Mouse (Mus musculus) liver, postnatal 0 days (tissue): ENCODE results near the gene Scyl1. TPM values are rescaled to one million over a fixed set of nuclear protein-coding genes. Genes with fewer than 3 reads are reported as not detected.

Experiments used
- ATAC-seq: fragments of 200-750 bp; cut with Nextera tagmentation; 2 replicates; pipeline ENCODE4 v1.8.0; 2017; ENCODE audit warnings: mild to moderate bottlenecking, moderate library complexity
- DNase-seq: peaks from one replicate; pipeline ENCODE4 v3.0.0-alpha.2; 2016
- H3K27ac ChIP-seq: fragments of 300-500 bp; sonication (generic); 2 replicates; pipeline ENCODE4 v1.5.1; 2014; ENCODE audit warnings: antibody characterized with exemption, moderate library complexity, mild to moderate bottlenecking, low read depth
- H3K27me3 ChIP-seq: fragments of 300-500 bp; sonication (generic); 2 replicates; pipeline ENCODE4 v1.6.1; 2014; ENCODE audit warnings: low read length, control low read depth, mixed read lengths; ENCODE audit not compliant: insufficient read depth
- H3K36me3 ChIP-seq: fragments of 300-500 bp; sonication (generic); replicated peaks from 2 replicates; pipeline ENCODE4 v1.6.1; 2014; ENCODE audit warnings: mild to moderate bottlenecking, control low read depth, low read length, moderate library complexity, mixed read lengths; ENCODE audit not compliant: insufficient read depth
- H3K4me1 ChIP-seq: fragments of 300-500 bp; sonication (generic); 2 replicates; pipeline ENCODE4 v1.6.1; 2014; ENCODE audit warnings: antibody characterized with exemption, mild to moderate bottlenecking, control low read depth; ENCODE audit not compliant: insufficient read depth
- H3K4me2 ChIP-seq: fragments of 300-500 bp; sonication (generic); 2 replicates; pipeline ENCODE4 v1.6.1; 2014; ENCODE audit warnings: low read depth, mild to moderate bottlenecking, low read length, moderate library complexity, mixed read lengths
- H3K4me3 ChIP-seq: fragments of 300-500 bp; sonication (generic); 2 replicates; pipeline ENCODE4 v1.5.1; 2014; ENCODE audit warnings: low read depth, low read length
- H3K9ac ChIP-seq: fragments of 300-500 bp; sonication (generic); replicated peaks from 2 replicates; pipeline ENCODE4 v1.6.1; 2014; ENCODE audit warnings: mild to moderate bottlenecking, moderate library complexity
- H3K9me3 ChIP-seq: fragments of 300-500 bp; sonication (generic); 2 replicates; pipeline ENCODE4 v1.6.1; 2016; ENCODE audit warnings: mild to moderate bottlenecking, control low read depth, low read length, mixed read lengths
- CTCF ChIP-seq: sonication (generic); IDR thresholded peaks from 2 replicates; pipeline ENCODE4 v1.5.1; 2016; ENCODE audit warnings: antibody characterized with exemption, low read depth
- EP300 ChIP-seq: IDR thresholded peaks from 2 replicates; pipeline ENCODE4 v1.6.1; 2016; ENCODE audit warnings: antibody characterized with exemption, low read depth, mild to moderate bottlenecking
- WGBS: fragments of 180-500 bp; shearing (Covaris S2); extraction: QIAGEN DNeasy Blood & Tissue Kit; methylation state at CpG from one replicate; pipeline ENCODE4 v1.1.7; 2014; ENCODE audit not compliant: insufficient replicate concordance; 5-methylcytosine and 5-hydroxymethylcytosine counted together
- polyA plus RNA-seq: library from polyadenylated mRNA; unstranded; fragments of >200 nt; fragmentation: Nextera tagmentation; extraction: Ambion mirVana; gene quantifications from 2 replicates; pipeline ENCODE4 v1.2.1, GENCODE M21; 2015

The Scyl1 gene
- polyA plus RNA-seq, 1 experiment from 2014 or later: 16.9 TPM

- TF ChIP-seq EP300 (no peak), CTCF (no peak)
- 87% methylated on average over 4 of the region's 4 CpGs for WGBS
- H3K9ac ChIP-seq: no peak overlapping the region
- ATAC-seq (no peak), DNase-seq (no peak)
- no peak overlapping the region for H3K4me3 ChIP-seq
- peaks cover 8% of the 10 kb centered on the region for H3K4me1 ChIP-seq
- H3K9me3 ChIP-seq: no peaks in the 10 kb centered on the region
- H3K4me2 ChIP-seq: no peak overlapping the region
- no peak overlapping the region for H3K27ac ChIP-seq
- no peaks in the 10 kb centered on the region for H3K27me3 ChIP-seq
- H3K36me3 ChIP-seq: peaks cover 47% of the 10 kb centered on the region
Observed at GRCm38 (mm10) chr19:5767271-5767670, 3.9 kb downstream of the Scyl1 start.

DNA sequence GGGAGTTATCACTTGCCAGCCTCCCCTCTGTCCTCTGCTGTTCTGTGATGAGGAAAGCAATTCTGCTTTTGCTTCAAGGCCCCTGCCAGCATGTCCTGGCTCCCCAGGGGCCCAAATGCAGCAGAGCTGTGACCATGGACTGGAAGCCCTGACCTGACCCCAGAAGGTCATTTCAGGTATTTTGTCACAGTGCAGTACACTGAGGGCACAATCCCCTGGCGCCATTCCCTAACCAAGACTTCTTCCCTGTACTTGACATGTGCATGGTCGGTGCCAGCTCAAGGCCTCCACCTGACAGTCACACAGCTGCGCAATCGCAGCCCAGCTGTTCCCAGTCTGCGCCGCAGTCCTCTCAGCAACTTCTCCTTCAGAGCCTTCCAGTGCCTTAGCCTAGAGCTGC lies 8.1 kb downstream of the Scyl1 start:
- Histone ChIP-seq H3K4me3 (no peak overlapping the region), H3K27me3 (no peaks in the 10 kb centered on the region), H3K36me3 (peaks cover 75% of the 10 kb centered on the region), H3K4me1 (no peaks in the 10 kb centered on the region), H3K27ac (no peak overlapping the region), H3K9me3 (no peaks in the 10 kb centered on the region), H3K9ac (no peak overlapping the region), H3K4me2 (no peak overlapping the region)
- no peak for DNase-seq
- no peak for ATAC-seq
- WGBS: 90% methylated on average over 6 of the region's 6 CpGs
- TF ChIP-seq CTCF (no peak), EP300 (no peak)

GRCm38 (mm10) chr19:5758878-5759403 lies 12.3 kb downstream of the Scyl1 start:
- Histone ChIP-seq H3K9ac (no peak overlapping the region), H3K27ac (no peak overlapping the region), H3K4me1 (no peaks in the 10 kb centered on the region; the same call in none of the 2 replicates), H3K4me3 (no peak overlapping the region), H3K27me3 (peaks cover 31% of the 10 kb centered on the region), H3K36me3 (peaks cover 51% of the 10 kb centered on the region), H3K4me2 (no peak overlapping the region), H3K9me3 (no peaks in the 10 kb centered on the region)
- DNase-seq (no peak), ATAC-seq (no peak)
- TF ChIP-seq EP300: no peak
- no peak for TF ChIP-seq CTCF
- 87% methylated on average over 14 of the region's 14 CpGs for WGBS

DNA sequence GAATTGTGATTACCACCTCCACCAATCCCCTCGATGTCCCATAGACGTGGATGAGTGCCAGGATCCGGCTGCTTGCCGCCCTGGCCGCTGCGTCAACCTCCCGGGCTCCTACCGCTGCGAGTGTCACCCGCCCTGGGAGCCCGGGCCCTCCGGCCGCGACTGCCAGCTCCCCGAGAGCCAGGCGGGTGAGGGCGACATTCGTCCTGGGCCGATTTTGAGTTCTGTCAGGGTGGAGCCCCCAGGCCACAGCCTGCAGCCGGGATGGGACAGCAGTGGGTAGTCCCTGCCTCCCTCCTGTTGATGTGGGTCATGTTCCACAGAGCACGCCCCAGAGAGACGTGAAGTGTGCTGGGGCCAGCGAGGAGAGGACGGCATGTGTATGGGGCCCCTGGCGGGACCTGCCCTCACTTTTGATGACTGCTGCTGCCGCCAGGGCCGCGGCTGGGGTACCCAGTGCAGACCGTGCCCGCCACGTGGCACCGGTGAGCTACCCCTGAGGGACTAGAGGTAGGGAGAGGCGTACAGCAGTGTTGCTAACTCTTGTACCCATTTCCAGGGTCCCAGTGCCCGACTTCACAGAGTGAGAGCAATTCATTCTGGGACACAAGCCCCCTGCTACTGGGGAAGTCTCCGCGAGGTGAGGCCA lies 14.1 kb downstream of the Scyl1 start:
- Histone ChIP-seq H3K4me1 (no peaks in the 10 kb centered on the region; the same call in none of the 2 replicates), H3K36me3 (peaks cover 40% of the 10 kb centered on the region), H3K27me3 (peaks cover 41% of the 10 kb centered on the region), H3K9ac (no peak overlapping the region; the same call in 1 of the 2 replicates), H3K9me3 (no peaks in the 10 kb centered on the region), H3K27ac (no peak overlapping the region), H3K4me2 (peak overlapping the region; percentile 3; the same call in 1 of the 2 replicates), H3K4me3 (0 out of 2 replicates have a peak overlapping the region, but pooled peaks have one; percentile 7)
- TF ChIP-seq EP300: no peak
- no peak for TF ChIP-seq CTCF
- DNase-seq (no peak), ATAC-seq (peak; percentile 30; the same call in 1 of the 2 replicates)
- 25% methylated on average over 33 of the region's 36 CpGs for WGBS

- Histone ChIP-seq H3K36me3 (peaks cover 37% of the 10 kb centered on the region), H3K4me1 (peaks cover 3% of the 10 kb centered on the region), H3K9me3 (no peaks in the 10 kb centered on the region), H3K27ac (no peak overlapping the region), H3K4me3 (0 out of 2 replicates have a peak overlapping the region, but pooled peaks have one; percentile 7), H3K9ac (no peak overlapping the region), H3K27me3 (peaks cover 47% of the 10 kb centered on the region), H3K4me2 (peak overlapping the region; percentile 3; the same call in 1 of the 2 replicates)
- ATAC-seq (peak; percentile 10; the same call in 1 of the 2 replicates), DNase-seq (no peak)
- WGBS: 18% methylated on average over 28 of the region's 29 CpGs
- TF ChIP-seq EP300: no peak
- TF ChIP-seq CTCF: no peak
Observed at GRCm38 (mm10) chr19:5756321-5756985, 14.8 kb downstream of the Scyl1 start.

DNA sequence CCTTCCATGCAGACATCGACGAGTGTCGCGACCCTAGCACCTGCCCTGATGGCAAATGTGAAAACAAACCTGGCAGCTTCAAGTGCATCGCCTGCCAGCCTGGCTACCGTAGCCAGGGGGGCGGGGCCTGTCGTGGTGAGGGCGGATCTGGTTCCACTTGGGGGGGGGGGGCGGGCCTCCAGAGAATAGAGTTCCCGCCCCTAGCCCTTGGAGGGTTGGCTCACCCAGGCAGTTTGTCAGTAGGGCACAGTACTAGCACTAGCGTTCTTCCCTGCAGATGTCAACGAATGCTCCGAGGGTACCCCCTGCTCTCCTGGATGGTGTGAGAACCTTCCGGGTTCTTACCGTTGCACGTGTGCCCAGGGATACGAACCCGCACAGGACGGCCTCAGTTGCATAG lies 19.5 kb downstream of the Scyl1 start:
- Histone ChIP-seq H3K27me3 (peaks cover 74% of the 10 kb centered on the region), H3K4me3 (no peak overlapping the region), H3K4me1 (peaks cover 5% of the 10 kb centered on the region; the same call in 1 of the 2 replicates), H3K9me3 (no peaks in the 10 kb centered on the region), H3K36me3 (no peaks in the 10 kb centered on the region), H3K4me2 (no peak overlapping the region), H3K9ac (no peak overlapping the region), H3K27ac (no peak overlapping the region)
- peak; percentile 56; the same call in 1 of the 2 replicates for ATAC-seq
- no peak for TF ChIP-seq EP300
- no peak for TF ChIP-seq CTCF
- WGBS: 13% methylated on average over 16 of the region's 20 CpGs
- peak; percentile 62 for DNase-seq
